Mouse (Mus musculus) bone marrow, adult 2 months (tissue): Measurements from ENCODE around the gene Usp24. TPM values are rescaled to one million over a fixed set of nuclear protein-coding genes. Genes with fewer than 3 reads are reported as not detected.
"Not testable (repeated sequence)": the region's sequence is repeated elsewhere in the genome, so short reads cannot be mapped to it uniquely, and the experiment has no call there.

ENCODE experiments used
- H3K27ac ChIP-seq: fragments of 200-500 bp; 2 replicates; pipeline ENCODE4 v1.5.1; 2012; ENCODE audit warnings: low read depth, mild to moderate bottlenecking, control low read depth, inconsistent platforms, low read length; ENCODE audit not compliant: control insufficient read depth, poor library complexity, insufficient read depth
- H3K4me1 ChIP-seq: fragments of 200-500 bp; 2 replicates; pipeline ENCODE4 v1.6.1; 2011; ENCODE audit warnings: low read length; ENCODE audit not compliant: control insufficient read depth, insufficient read depth
- H3K4me3 ChIP-seq: fragments of 200-500 bp; replicated peaks from 2 replicates; pipeline ENCODE3; 2011; ENCODE audit warnings: mild to moderate bottlenecking, low read depth, low read length, control low read depth; ENCODE audit not compliant: control insufficient read depth
- CTCF ChIP-seq: fragments of 200-500 bp; IDR thresholded peaks from 2 replicates; pipeline ENCODE4 v1.5.1; 2011; ENCODE audit warnings: low read length, control low read depth; ENCODE audit not compliant: control insufficient read depth, insufficient read depth
- POLR2A ChIP-seq: fragments of 200-500 bp; IDR thresholded peaks from 2 replicates; pipeline ENCODE4 v1.6.1; 2011; ENCODE audit warnings: low read depth, mild to moderate bottlenecking, control low read depth, low read length, borderline replicate concordance; ENCODE audit not compliant: control insufficient read depth
- WGBS: fragments of 180-500 bp; shearing (Covaris S2); methylation state at CpG from one replicate; pipeline ENCODE4 v1.1.7; 2018; 5-methylcytosine and 5-hydroxymethylcytosine counted together
- polyA plus RNA-seq: library from polyadenylated mRNA; stranded (reverse); fragments of >200 nt; gene quantifications from 2 replicates; pipeline ENCODE4 v1.2.4, GENCODE M21; 2011; ENCODE audit warnings: low replicate concordance; ENCODE audit not compliant: missing spikeins, insufficient read depth, insufficient read length

Gene Usp24
- polyA plus RNA-seq, 1 experiment = 9.8 TPM

GRCm38 (mm10) chr4:106327436-106327835 lies 11.4 kb downstream of the Usp24 start:
- no peak overlapping the region for H3K4me3 ChIP-seq
- TF ChIP-seq CTCF (no peak), POLR2A (no peak)
- H3K4me1 ChIP-seq = peaks cover 2% of the 10 kb centered on the region; the same call in 1 of the 2 replicates
- 60% methylated on average over 5 of the region's 5 CpGs for WGBS
- no peak overlapping the region for H3K27ac ChIP-seq

GRCm38 (mm10) chr4:106328704-106329103 lies 12.7 kb downstream of the Usp24 start:
- WGBS = 36% methylated on average over 4 of the region's 4 CpGs
- TF ChIP-seq CTCF (no peak), POLR2A (no peak)
- Histone ChIP-seq H3K27ac (no peak overlapping the region), H3K4me3 (no peak overlapping the region), H3K4me1 (peaks cover 2% of the 10 kb centered on the region; the same call in 1 of the 2 replicates)

GRCm38 (mm10) chr4:106329171-106329570 lies 13.2 kb downstream of the Usp24 start:
- H3K4me3 ChIP-seq, H3K27ac ChIP-seq, H3K4me1 ChIP-seq: not testable (repeated sequence)
- WGBS = 67% methylated on average over 6 of the region's 6 CpGs

GRCm38 (mm10) chr4:106330371-106330819 lies 14.4 kb downstream of the Usp24 start:
- Histone ChIP-seq H3K4me3 (no peak overlapping the region), H3K4me1 (peaks cover 2% of the 10 kb centered on the region; the same call in 1 of the 2 replicates), H3K27ac (no peak overlapping the region)
- TF ChIP-seq CTCF (no peak), POLR2A (no peak)
- 94% methylated on average over 5 of the region's 5 CpGs for WGBS

GRCm38 (mm10) chr4:106333071-106333470 lies 17.1 kb downstream of the Usp24 start:
- no peak for TF ChIP-seq CTCF
- TF ChIP-seq POLR2A = no peak
- WGBS = 82% methylated on average over 3 of the region's 3 CpGs

GRCm38 (mm10) chr4:106333584-106333983 lies 17.6 kb downstream of the Usp24 start:
- no peak for TF ChIP-seq POLR2A
- no peak for TF ChIP-seq CTCF
- H3K4me1 ChIP-seq = no peaks in the 10 kb centered on the region; the same call in none of the 2 replicates
- H3K27ac ChIP-seq = no peak overlapping the region
- no peak overlapping the region for H3K4me3 ChIP-seq
- WGBS = 42% methylated on average over 2 of the region's 2 CpGs

More at GRCm38 (mm10) chr4:106333071-106333470, 17.1 kb downstream of the Usp24 start:
- Histone ChIP-seq H3K27ac (no peak overlapping the region), H3K4me1 (no peaks in the 10 kb centered on the region; the same call in none of the 2 replicates), H3K4me3 (no peak overlapping the region)

- TF ChIP-seq CTCF (no peak), POLR2A (no peak)
- Histone ChIP-seq H3K4me3 (no peak overlapping the region), H3K4me1 (no peaks in the 10 kb centered on the region; the same call in none of the 2 replicates), H3K27ac (no peak overlapping the region)
- 55% methylated on average over 1 of the region's 1 CpGs for WGBS
These were observed 19.8 kb downstream of the Usp24 start for GRCm38 (mm10) chr4:106335858-106336257.

- TF ChIP-seq POLR2A (no peak), CTCF (no peak)
- no peak overlapping the region for H3K4me3 ChIP-seq
- no peak overlapping the region for H3K27ac ChIP-seq
- no peaks in the 10 kb centered on the region for H3K4me1 ChIP-seq
- WGBS = 62% methylated on average over 1 of the region's 1 CpGs
These were observed 31.7 kb downstream of the Usp24 start for GRCm38 (mm10) chr4:106347664-106348063.

- H3K4me1 ChIP-seq, H3K4me3 ChIP-seq, H3K27ac ChIP-seq: not testable (repeated sequence)
- 57% methylated on average over 2 of the region's 2 CpGs for WGBS
These were observed 39.0 kb downstream of the Usp24 start for GRCm38 (mm10) chr4:106355025-106355424.
